Mouse (Mus musculus): ENCODE measurements at regions not wholly inside any gene's neighbourhood (a gene's known extent, or its start where the extent isn't known, plus 50 kb on each side); places are given as distances from the start of the nearest gene placed in this dataset.
A peak's percentile ranks its signal among the peaks of the same experiment; 100 is the strongest.

- TF ChIP-seq POLR2A (IDR thresholded peaks at IDR 0.05; ENCODE audit: borderline replicate concordance, extremely low read depth, insufficient read depth, insufficient read length) = no peak
- DNase-seq (ENCODE audit: low spot score) (peak; percentile 62), ATAC-seq (ENCODE audit: low FRiP score, low read depth) (peak; percentile 76)
- Histone ChIP-seq H3K4me3 (replicated peaks; ENCODE audit: low read length) (no peak overlapping the region), H3K9ac (ENCODE audit: low read depth, low read length, severe bottlenecking) (0 out of 2 replicates have a peak overlapping the region, but pooled peaks have one; percentile 12), H3K4me2 (replicated peaks; ENCODE audit: low read depth, low read length, severe bottlenecking) (no peak overlapping the region), H3K9me3 (ENCODE audit: control insufficient read depth, low read length) (no peaks in the 10 kb centered on the region), H3K36me3 (ENCODE audit: control insufficient read depth, insufficient read depth, low read length) (no peaks in the 10 kb centered on the region), H3K4me1 (ENCODE audit: control insufficient read depth, insufficient read depth, low read length) (peaks cover 49% of the 10 kb centered on the region), H3K27me3 (ENCODE audit: control insufficient read depth, insufficient read depth, low read length) (no peaks in the 10 kb centered on the region), H3K27ac (replicated peaks; ENCODE audit: low read depth, low read length) (peak overlapping the region; percentile 68)
- 3% methylated on average over 2 of the region's 2 CpGs for WGBS
Measured at GRCm38 (mm10) chr16:21274012-21274528, 69.5 kb downstream of the Ephb3 start.

GRCm38 (mm10) chr16:21277789-21278342, 73.3 kb downstream of the Ephb3 start:
- no peaks in the 10 kb centered on the region for H3K9me3 ChIP-seq (ENCODE audit: control insufficient read depth, low read length)
- H3K9ac ChIP-seq (ENCODE audit: low read depth, low read length, severe bottlenecking) = no peak overlapping the region
- no peak overlapping the region for H3K27ac ChIP-seq (replicated peaks; ENCODE audit: low read depth, low read length)
- no peaks in the 10 kb centered on the region for H3K36me3 ChIP-seq (ENCODE audit: control insufficient read depth, insufficient read depth, low read length)
- TF ChIP-seq POLR2A (IDR thresholded peaks at IDR 0.05; ENCODE audit: borderline replicate concordance, extremely low read depth, insufficient read depth, insufficient read length) = no peak
- H3K4me3 ChIP-seq (replicated peaks; ENCODE audit: low read length) = no peak overlapping the region
- peaks cover 35% of the 10 kb centered on the region for H3K4me1 ChIP-seq (ENCODE audit: control insufficient read depth, insufficient read depth, low read length)
- no peak overlapping the region for H3K4me2 ChIP-seq (replicated peaks; ENCODE audit: low read depth, low read length, severe bottlenecking)
- DNase-seq (ENCODE audit: low spot score) = no peak
- ATAC-seq (ENCODE audit: low FRiP score, low read depth) = no peak
- no peaks in the 10 kb centered on the region for H3K27me3 ChIP-seq (ENCODE audit: control insufficient read depth, insufficient read depth, low read length)
- 57% methylated on average over 11 of the region's 11 CpGs for WGBS

GRCm38 (mm10) chr16:21278387-21278786, 73.8 kb downstream of the Ephb3 start:
- ATAC-seq (ENCODE audit: low FRiP score, low read depth) (no peak), DNase-seq (ENCODE audit: low spot score) (no peak)
- Histone ChIP-seq H3K4me2 (replicated peaks; ENCODE audit: low read depth, low read length, severe bottlenecking) (no peak overlapping the region), H3K9ac (ENCODE audit: low read depth, low read length, severe bottlenecking) (no peak overlapping the region), H3K4me1 (ENCODE audit: control insufficient read depth, insufficient read depth, low read length) (peaks cover 33% of the 10 kb centered on the region), H3K27me3 (ENCODE audit: control insufficient read depth, insufficient read depth, low read length) (no peaks in the 10 kb centered on the region), H3K36me3 (ENCODE audit: control insufficient read depth, insufficient read depth, low read length) (no peaks in the 10 kb centered on the region), H3K9me3 (ENCODE audit: control insufficient read depth, low read length) (no peaks in the 10 kb centered on the region), H3K27ac (replicated peaks; ENCODE audit: low read depth, low read length) (no peak overlapping the region), H3K4me3 (replicated peaks; ENCODE audit: low read length) (no peak overlapping the region)
- no peak for TF ChIP-seq POLR2A (IDR thresholded peaks at IDR 0.05; ENCODE audit: borderline replicate concordance, extremely low read depth, insufficient read depth, insufficient read length)
- 95% methylated on average over 7 of the region's 7 CpGs for WGBS

GRCm38 (mm10) chr16:21280200-21280627, 75.7 kb downstream of the Ephb3 start:
- H3K27me3 ChIP-seq (ENCODE audit: control insufficient read depth, insufficient read depth, low read length) = no peaks in the 10 kb centered on the region
- peaks cover 20% of the 10 kb centered on the region for H3K4me1 ChIP-seq (ENCODE audit: control insufficient read depth, insufficient read depth, low read length)
- DNase-seq (ENCODE audit: low spot score) = no peak
- 70% methylated on average over 4 of the region's 4 CpGs for WGBS
- H3K9ac ChIP-seq (ENCODE audit: low read depth, low read length, severe bottlenecking) = no peak overlapping the region
- no peak overlapping the region for H3K27ac ChIP-seq (replicated peaks; ENCODE audit: low read depth, low read length)
- no peak for TF ChIP-seq POLR2A (IDR thresholded peaks at IDR 0.05; ENCODE audit: borderline replicate concordance, extremely low read depth, insufficient read depth, insufficient read length)
- no peaks in the 10 kb centered on the region for H3K9me3 ChIP-seq (ENCODE audit: control insufficient read depth, low read length)
- no peak overlapping the region for H3K4me2 ChIP-seq (replicated peaks; ENCODE audit: low read depth, low read length, severe bottlenecking)
- no peak overlapping the region for H3K4me3 ChIP-seq (replicated peaks; ENCODE audit: low read length)
- no peaks in the 10 kb centered on the region for H3K36me3 ChIP-seq (ENCODE audit: control insufficient read depth, insufficient read depth, low read length)
- ATAC-seq (ENCODE audit: low FRiP score, low read depth) = no peak

- H3K9ac ChIP-seq (ENCODE audit: low read depth, low read length, severe bottlenecking) = no peak overlapping the region
- no peak overlapping the region for H3K27ac ChIP-seq (replicated peaks; ENCODE audit: low read depth, low read length)
- ATAC-seq (ENCODE audit: low FRiP score, low read depth) (peak; percentile 49; the same call in 1 of the 2 replicates), DNase-seq (ENCODE audit: low spot score) (peak; percentile 15)
- H3K36me3 ChIP-seq (ENCODE audit: control insufficient read depth, insufficient read depth, low read length) = no peaks in the 10 kb centered on the region
- H3K27me3 ChIP-seq (ENCODE audit: control insufficient read depth, insufficient read depth, low read length) = no peaks in the 10 kb centered on the region
- no peak for TF ChIP-seq POLR2A (IDR thresholded peaks at IDR 0.05; ENCODE audit: borderline replicate concordance, extremely low read depth, insufficient read depth, insufficient read length)
- no peak overlapping the region for H3K4me2 ChIP-seq (replicated peaks; ENCODE audit: low read depth, low read length, severe bottlenecking)
- H3K9me3 ChIP-seq (ENCODE audit: control insufficient read depth, low read length) = no peaks in the 10 kb centered on the region
- peaks cover 32% of the 10 kb centered on the region for H3K4me1 ChIP-seq (ENCODE audit: control insufficient read depth, insufficient read depth, low read length)
- 6% methylated on average over 13 of the region's 20 CpGs for WGBS
- H3K4me3 ChIP-seq (replicated peaks; ENCODE audit: low read length) = no peak overlapping the region
Measured at GRCm38 (mm10) chr16:21281958-21282730, 77.6 kb downstream of the Ephb3 start.
